Mouse (Mus musculus) spleen, postnatal 4 days (tissue): ENCODE data around the gene Prep.
"Not testable (repeated sequence)": the region's sequence is repeated elsewhere in the genome, so short reads cannot be mapped to it uniquely, and the experiment has no call there.

Experiments
- DNase-seq, 2 experiments: peaks; one replicate each; pipeline ENCODE4 v3.0.0; 2022; ENCODE audit warnings: low spot score in 2 of 2

The Prep gene

DNA sequence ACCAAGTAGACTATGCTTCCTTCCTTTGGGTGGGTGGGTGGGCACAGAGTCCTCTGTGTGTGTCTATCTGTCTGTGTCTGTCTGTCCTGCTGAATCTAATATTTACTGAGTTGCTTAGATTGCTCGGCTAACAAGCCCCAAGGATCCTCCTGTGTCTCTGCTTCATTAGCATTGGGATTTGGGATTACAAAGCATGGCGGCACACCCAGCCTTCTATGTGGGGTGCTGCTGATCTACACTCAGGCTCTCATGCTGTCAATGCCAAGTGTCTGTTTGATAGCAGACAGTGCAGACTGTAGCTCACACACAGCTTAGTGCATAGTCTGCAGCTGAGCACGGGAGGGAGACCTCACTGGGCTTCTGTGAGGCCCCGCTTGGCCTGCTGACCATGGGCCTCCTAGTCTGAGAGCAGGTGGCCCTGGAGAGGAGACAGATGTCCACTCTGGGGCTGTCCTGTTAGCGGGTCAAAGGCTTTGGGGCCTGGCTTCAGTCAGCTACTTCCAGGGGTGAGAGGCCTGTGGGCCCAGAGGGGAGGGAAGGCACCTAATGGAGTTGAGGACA lies 8.6 kb downstream of the Prep start:
- no peak for DNase-seq

GRCm38 (mm10) chr10:45076585-45076984 lies 9.6 kb downstream of the Prep start:
- DNase-seq, result no peak

DNA sequence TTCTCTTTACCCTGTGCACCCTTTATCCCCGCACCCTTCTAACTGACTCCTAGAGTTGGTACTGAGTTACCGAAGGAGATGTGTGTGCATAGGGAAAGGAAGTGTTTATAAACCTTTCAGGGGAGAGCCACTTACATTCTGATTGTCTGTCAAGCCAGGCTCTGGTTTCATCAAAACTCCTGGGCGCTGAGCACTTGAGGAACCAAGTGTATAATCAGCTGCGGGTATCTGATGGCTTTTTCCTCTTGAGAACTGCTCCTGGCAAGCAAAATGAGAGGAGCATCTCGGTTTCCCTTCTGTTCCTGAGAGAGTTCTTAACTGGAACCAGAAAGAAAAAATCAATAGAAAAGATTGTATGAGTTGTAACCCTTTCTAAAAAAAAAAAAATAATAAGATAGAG lies 10.3 kb downstream of the Prep start:
- DNase-seq, result no peak

GRCm38 (mm10) chr10:45079756-45080155 lies 12.8 kb downstream of the Prep start:
- no peak for DNase-seq

GRCm38 (mm10) chr10:45080490-45080889 lies 13.5 kb downstream of the Prep start:
- DNase-seq, result no peak

GRCm38 (mm10) chr10:45082730-45083129 lies 15.7 kb downstream of the Prep start:
- DNase-seq, result no peak

- not testable (repeated sequence) for DNase-seq
Measured at GRCm38 (mm10) chr10:45084002-45084401, 17.0 kb downstream of the Prep start.

DNA sequence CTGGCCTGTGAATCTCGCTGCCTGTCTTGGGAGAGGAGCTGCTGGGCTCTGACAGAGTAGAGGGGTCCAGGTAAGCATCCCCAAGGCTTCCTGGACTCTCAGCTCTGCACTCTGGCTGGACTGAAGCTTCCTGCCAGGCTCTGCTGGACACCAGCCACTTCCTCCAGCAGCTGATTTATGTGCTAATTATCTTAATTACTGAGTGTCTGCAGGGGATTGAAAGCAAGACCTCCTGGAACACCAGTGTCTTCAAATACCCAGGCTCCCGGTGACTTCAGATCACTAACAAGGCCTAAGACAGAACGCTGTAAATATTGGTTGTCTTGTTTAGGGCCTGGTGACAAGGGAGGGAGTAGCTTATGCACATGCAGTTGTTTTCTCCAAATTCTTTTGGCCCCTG lies 17.5 kb downstream of the Prep start:
- DNase-seq, result no peak

- DNase-seq, result no peak
Measured at GRCm38 (mm10) chr10:45085315-45085714, 18.3 kb downstream of the Prep start.

- DNase-seq, result peak; percentile 35 to 81
Measured at GRCm38 (mm10) chr10:45086637-45087036, 19.6 kb downstream of the Prep start.

GRCm38 (mm10) chr10:45091462-45092079 lies 24.6 kb downstream of the Prep start:
- no peak for DNase-seq

GRCm38 (mm10) chr10:45092080-45093056 lies 25.4 kb downstream of the Prep start:
- DNase-seq, result no peak

DNA sequence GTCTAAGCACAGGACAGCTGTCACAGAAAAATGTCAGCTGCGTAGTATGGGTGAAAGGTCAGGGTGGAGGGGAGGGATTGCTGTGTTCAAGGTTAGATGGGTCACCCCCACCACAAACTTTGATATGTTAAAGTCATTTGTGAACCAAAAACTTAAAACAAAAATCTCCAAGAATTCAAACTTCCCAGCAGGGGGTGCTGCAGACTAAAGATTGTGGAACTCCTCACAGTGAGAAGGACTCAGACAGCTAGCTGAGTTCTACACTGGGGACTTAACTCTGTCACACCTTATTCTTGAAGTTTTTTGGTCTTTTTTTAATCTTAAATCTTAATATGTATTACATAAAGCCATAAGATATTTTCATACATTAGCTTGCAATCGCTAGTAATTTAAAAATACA lies 31.7 kb downstream of the Prep start:
- peak; percentile 32 to 69 for DNase-seq

DNA sequence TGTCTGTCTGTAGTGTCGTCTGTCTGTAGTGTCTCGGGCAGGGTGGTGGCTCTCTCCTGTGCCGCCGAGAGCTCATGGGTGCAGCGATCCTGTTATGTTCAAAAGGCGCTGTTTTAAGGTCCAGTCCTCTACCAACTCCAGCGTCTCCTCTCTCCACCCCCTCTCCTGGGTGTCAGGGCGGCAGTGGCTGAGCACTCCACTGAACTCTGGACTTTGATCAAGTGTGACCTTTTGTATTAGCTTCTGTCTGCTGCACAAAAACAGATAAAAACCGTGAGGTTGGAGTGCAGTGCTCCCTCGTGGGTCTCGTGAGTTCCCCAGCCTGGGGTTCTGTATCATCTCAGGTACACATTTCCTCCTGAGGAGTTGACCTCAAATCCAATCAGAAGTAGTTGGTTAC lies 33.5 kb downstream of the Prep start:
- DNase-seq, result no peak

- DNase-seq, result no peak
Measured at GRCm38 (mm10) chr10:45103184-45103583, 36.2 kb downstream of the Prep start.

GRCm38 (mm10) chr10:45104098-45104497 lies 37.1 kb downstream of the Prep start:
- no peak for DNase-seq

DNA sequence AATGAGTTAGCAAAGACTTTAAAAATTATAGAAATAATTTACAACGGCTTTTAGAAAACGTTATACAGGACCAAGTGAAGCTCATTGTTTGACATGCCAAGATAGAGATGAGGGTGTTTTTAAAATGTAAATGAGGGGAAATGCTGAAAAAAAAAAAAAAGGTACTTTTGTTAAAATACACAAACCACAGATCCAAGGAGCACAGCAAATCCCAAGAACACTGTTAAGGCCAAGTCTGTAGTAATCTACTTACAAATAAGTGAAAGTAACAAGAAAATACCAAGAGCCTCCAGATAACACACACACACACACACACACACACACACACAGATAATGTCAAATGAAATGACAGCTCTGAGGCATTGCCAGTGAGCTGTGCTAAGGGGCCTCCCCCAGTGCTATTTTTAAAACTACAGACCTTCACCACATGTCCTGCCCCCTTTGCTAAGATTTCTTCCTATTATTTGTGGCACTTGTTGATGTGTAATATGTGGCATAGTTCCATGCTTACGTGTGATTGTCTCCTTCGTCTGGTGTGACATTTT lies 37.6 kb downstream of the Prep start:
- no peak for DNase-seq

DNA sequence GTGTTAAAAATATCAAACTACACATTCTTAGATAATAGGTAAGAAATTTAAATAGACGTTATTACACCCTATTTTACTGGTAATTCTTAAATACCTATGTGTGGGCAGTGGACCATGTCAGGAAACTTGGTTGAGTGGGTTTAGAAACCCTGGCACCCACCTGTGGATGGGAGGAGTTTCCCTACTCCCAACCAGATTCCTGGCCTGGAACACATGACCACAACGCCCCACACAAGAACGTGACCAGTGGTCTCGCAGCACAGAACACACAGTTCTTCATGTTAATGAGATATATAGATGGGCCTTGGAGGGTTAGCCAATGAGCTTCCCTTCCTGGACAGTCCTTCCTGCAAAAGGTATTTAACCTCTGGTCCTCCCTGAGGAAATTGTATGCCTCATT lies 39.5 kb downstream of the Prep start:
- no peak for DNase-seq

DNA sequence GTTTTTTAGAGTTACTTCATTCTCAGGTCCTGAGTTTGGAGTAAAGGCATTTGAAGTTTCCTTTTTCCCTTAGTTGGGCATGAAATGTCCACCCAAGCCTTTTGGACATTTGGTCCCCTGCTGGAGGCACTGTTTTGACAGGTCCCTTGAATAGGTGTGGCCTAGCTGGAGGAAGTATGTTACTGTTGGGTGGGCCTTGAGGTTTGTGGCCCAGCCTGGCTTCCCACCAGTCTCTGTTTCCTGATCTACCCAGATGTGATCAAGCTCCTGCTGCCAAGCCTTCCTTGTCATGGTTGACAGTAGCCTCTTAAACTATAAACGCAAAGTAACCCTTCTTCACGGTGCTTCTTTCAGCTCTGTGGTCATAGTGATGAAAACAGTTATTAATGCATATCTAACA lies 40.3 kb downstream of the Prep start:
- DNase-seq, result no peak

- DNase-seq, result no peak
Measured at GRCm38 (mm10) chr10:45109041-45109440, 42.0 kb downstream of the Prep start.

- DNase-seq, result no peak
Measured at GRCm38 (mm10) chr10:45109974-45110373, 43.0 kb downstream of the Prep start.

DNA sequence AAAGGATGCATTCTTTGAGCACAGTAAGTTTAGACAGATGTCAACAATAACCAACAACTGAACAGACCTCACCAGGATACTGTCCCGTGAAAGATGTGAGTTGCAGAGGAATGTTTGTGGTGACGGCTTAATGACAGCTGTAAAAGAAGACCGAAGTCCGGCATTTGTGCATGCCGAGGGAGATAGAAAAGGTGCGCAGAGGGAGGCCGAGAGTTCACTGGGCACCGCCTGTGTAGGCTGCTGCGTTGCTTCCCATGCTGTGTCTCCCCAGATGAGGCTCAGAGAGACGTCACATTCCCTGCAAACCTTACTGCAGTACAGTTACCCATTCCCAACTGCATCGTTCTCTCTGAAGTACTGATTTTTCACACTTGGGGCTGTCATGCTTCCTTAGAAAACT lies 45.9 kb downstream of the Prep start:
- no peak for DNase-seq

DNA sequence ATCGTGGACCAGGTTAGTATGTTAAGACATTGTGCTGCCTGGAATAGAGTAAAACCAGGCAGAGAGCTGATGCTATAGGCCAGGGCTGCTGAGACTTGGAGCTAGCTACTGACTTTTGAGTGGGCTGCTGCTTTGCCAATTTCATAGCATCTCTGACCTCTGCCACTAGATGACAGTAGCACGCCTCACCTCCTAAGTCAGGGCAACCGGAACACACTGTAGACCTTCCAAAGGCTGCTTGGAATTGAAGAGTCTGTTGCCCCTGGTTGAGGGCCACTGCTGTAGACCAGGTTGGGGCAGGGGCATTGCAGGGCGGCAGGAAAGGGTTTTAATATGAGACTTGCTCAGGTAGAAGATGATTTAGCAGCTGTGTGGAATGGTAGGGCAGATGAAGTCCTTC lies 47.5 kb downstream of the Prep start:
- DNase-seq, result no peak
